Mouse (Mus musculus) embryonic facial prominence, embryonic 14.5 days (tissue): Measurements from ENCODE around the gene Tbc1d22a. TPM values are rescaled to one million over a fixed set of nuclear protein-coding genes. Genes with fewer than 3 reads are reported as not detected.

ENCODE experiments used
- ATAC-seq: fragments of 200-750 bp; cut with Nextera tagmentation; 2 replicates; pipeline ENCODE4 v1.8.0; 2017; ENCODE audit warnings: low read depth, moderate number of reproducible peaks, moderate TSS enrichment
- DNase-seq: peaks from one replicate; pipeline ENCODE4 v3.0.0-alpha.2; 2015; ENCODE audit warnings: low spot score
- H3K27ac ChIP-seq: fragments of 300-500 bp; sonication (generic); replicated peaks from 2 replicates; pipeline ENCODE4 v1.5.1; 2014; ENCODE audit warnings: low read depth, mild to moderate bottlenecking, low read length, moderate library complexity
- H3K27me3 ChIP-seq: fragments of 300-500 bp; sonication (generic); replicated peaks from 2 replicates; pipeline ENCODE4 v1.6.1; 2014; ENCODE audit warnings: low read length; ENCODE audit not compliant: control insufficient read depth, insufficient read depth
- H3K36me3 ChIP-seq: fragments of 300-500 bp; sonication (generic); 2 replicates; pipeline ENCODE4 v1.6.1; 2014; ENCODE audit warnings: low read length, mixed read lengths; ENCODE audit not compliant: control insufficient read depth, insufficient read depth
- H3K4me1 ChIP-seq: fragments of 300-500 bp; sonication (generic); 2 replicates; pipeline ENCODE4 v1.6.1; 2014; ENCODE audit warnings: antibody characterized with exemption, low read length; ENCODE audit not compliant: control insufficient read depth, insufficient read depth
- H3K4me2 ChIP-seq: fragments of 300-500 bp; sonication (generic); 2 replicates; pipeline ENCODE4 v1.6.1; 2014; ENCODE audit warnings: low read depth, mild to moderate bottlenecking, low read length, moderate library complexity, mixed read lengths
- H3K4me3 ChIP-seq: fragments of 300-500 bp; sonication (generic); 2 replicates; pipeline ENCODE4 v1.5.1; 2014; ENCODE audit warnings: low read depth, mild to moderate bottlenecking, low read length
- H3K9ac ChIP-seq: fragments of 300-500 bp; sonication (generic); 2 replicates; pipeline ENCODE4 v1.6.1; 2014; ENCODE audit warnings: low read depth, mild to moderate bottlenecking, low read length, moderate library complexity, mixed read lengths
- H3K9me3 ChIP-seq: fragments of 300-500 bp; sonication (generic); 2 replicates; pipeline ENCODE4 v1.6.1; 2016; ENCODE audit warnings: low read length; ENCODE audit not compliant: control insufficient read depth
- WGBS: fragments of 180-500 bp; shearing (Covaris S2); extraction: QIAGEN DNeasy Blood & Tissue Kit; methylation state at CpG from one replicate; pipeline ENCODE4 v1.1.7; 2014; 5-methylcytosine and 5-hydroxymethylcytosine counted together
- polyA plus RNA-seq: library from polyadenylated mRNA; unstranded; fragments of >200 nt; fragmentation: Nextera tagmentation; extraction: Ambion mirVana; gene quantifications from 2 replicates; pipeline ENCODE4 v1.2.1, GENCODE M21; 2014

Gene Tbc1d22a
- polyA plus RNA-seq, 1 experiment from 2014 or later, result 8.1 TPM

- H3K36me3 ChIP-seq, result no peaks in the 10 kb centered on the region
- H3K27ac ChIP-seq, result no peak overlapping the region
- ATAC-seq, result no peak
- H3K4me3 ChIP-seq, result no peak overlapping the region
- H3K27me3 ChIP-seq, result no peaks in the 10 kb centered on the region
- no peaks in the 10 kb centered on the region for H3K4me1 ChIP-seq
- no peak overlapping the region for H3K9ac ChIP-seq
- no peak overlapping the region for H3K4me2 ChIP-seq
- H3K9me3 ChIP-seq, result no peaks in the 10 kb centered on the region
- no peak for DNase-seq
- 67% methylated on average over 3 of the region's 3 CpGs for WGBS
These were observed 328.1 kb downstream of the Tbc1d22a start for GRCm38 (mm10) chr15:86542371-86542770.

- H3K27ac ChIP-seq, result no peak overlapping the region
- H3K27me3 ChIP-seq, result no peaks in the 10 kb centered on the region
- no peaks in the 10 kb centered on the region for H3K9me3 ChIP-seq
- no peaks in the 10 kb centered on the region for H3K4me1 ChIP-seq
- H3K4me2 ChIP-seq, result no peak overlapping the region
- no peak overlapping the region for H3K4me3 ChIP-seq
- H3K36me3 ChIP-seq, result no peaks in the 10 kb centered on the region
- ATAC-seq (no peak), DNase-seq (peak; percentile 20)
- WGBS, result 97% methylated on average over 1 of the region's 1 CpGs
- H3K9ac ChIP-seq, result no peak overlapping the region
These were observed 330.0 kb downstream of the Tbc1d22a start for GRCm38 (mm10) chr15:86544122-86544795.

Other genes starting within 250 kb of the Tbc1d22a start
- gene Celsr1, start 180.7 kb upstream of the Tbc1d22a start, polyA plus RNA-seq, result 5.5 TPM in 2 replicates
- 7.6 and 10.8 TPM in 2 replicates for gene Gramd4, start 156.8 kb upstream of the Tbc1d22a start, polyA plus RNA-seq
- gene Cerk, start 28.3 kb upstream of the Tbc1d22a start, polyA plus RNA-seq, result 16.0 and 16.1 TPM in 2 replicates